Mouse (Mus musculus): ENCODE measurements around the gene Rwdd3. TPM values are rescaled to one million over a fixed set of nuclear protein-coding genes. Genes with fewer than 3 reads are reported as not detected.

The Rwdd3 gene
- 5.1 and 6.2 TPM in 2 replicates for polyA plus RNA-seq (2015; fragmentation: Nextera tagmentation; extraction: Ambion mirVana)

DNA sequence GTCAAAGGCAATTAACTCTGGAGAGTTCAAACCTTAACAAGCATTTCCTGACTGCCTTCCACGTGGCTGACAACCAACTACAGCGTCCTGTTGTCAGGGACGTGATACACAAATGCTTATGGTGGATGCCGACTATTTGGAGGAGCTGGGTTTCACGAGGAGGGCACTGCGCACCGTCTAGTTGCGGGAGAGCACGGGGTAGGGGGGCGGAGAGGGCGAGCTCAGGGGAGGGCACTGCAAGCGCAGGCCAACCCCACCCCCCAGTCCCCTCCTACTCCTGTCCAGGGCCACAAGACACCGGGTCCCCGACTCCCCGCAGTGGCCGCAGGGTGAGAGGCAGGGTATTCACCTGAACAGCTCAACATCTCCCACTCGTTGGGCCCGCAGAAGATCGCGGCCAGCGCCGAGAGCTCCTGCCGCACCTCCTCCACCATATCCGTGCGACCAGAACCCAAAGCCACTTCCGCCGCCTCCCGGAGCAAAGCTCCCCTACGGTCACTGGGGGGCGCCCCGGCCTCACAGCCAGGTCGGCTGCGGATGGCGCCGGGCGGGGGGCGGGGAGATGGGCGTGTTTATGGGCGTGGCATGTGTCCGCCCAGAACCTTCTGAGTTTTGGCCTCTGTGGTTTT lies at the start of gene Rwdd3:
Gene Rwdd3 (minus strand): TSS at position 453 of the 629 bp plus-strand sequence.
- no peaks in the 10 kb centered on the region for H3K9me3 ChIP-seq (ENCODE audit: low read length)
- peak; percentile 96 for ATAC-seq
- no peak for TF ChIP-seq EP300 (IDR thresholded peaks at IDR 0.05)
- TF ChIP-seq CTCF (IDR thresholded peaks at IDR 0.05), result peak; percentile 95
- H3K4me3 ChIP-seq (ENCODE audit: low read depth, low read length), result peak within 1 kb of the TSS; percentile 57
- WGBS, result 2% methylated on average over 40 of the region's 40 CpGs
- no peaks in the 10 kb centered on the region for H3K36me3 ChIP-seq (ENCODE audit: insufficient read depth, low read length)
- no peaks in the 10 kb centered on the region for H3K27me3 ChIP-seq (replicated peaks; ENCODE audit: insufficient read depth, low read length)
- H3K27ac ChIP-seq (ENCODE audit: low read length), result peak within 1 kb of the TSS; percentile 39; the same call in 1 of the 2 replicates
- H3K4me2 ChIP-seq (replicated peaks; ENCODE audit: low read depth, low read length), result peak within 1 kb of the TSS; percentile 86
- H3K9ac ChIP-seq (replicated peaks; ENCODE audit: low read depth), result peak within 1 kb of the TSS; percentile 27
- peak; percentile 91 for DNase-seq (ENCODE audit: low spot score)
- no peaks in the 10 kb centered on the region for H3K4me1 ChIP-seq (ENCODE audit: insufficient read depth, low read depth, low read length)

- 71% methylated on average over 6 of the region's 6 CpGs for WGBS
- Histone ChIP-seq H3K27me3 (replicated peaks; ENCODE audit: insufficient read depth, low read length) (no peaks in the 10 kb centered on the region), H3K36me3 (ENCODE audit: insufficient read depth, low read length) (no peaks in the 10 kb centered on the region), H3K9ac (replicated peaks; ENCODE audit: low read depth) (no peak overlapping the region), H3K27ac (ENCODE audit: low read length) (no peak overlapping the region), H3K4me2 (replicated peaks; ENCODE audit: low read depth, low read length) (no peak overlapping the region), H3K9me3 (ENCODE audit: low read length) (no peaks in the 10 kb centered on the region), H3K4me3 (ENCODE audit: low read depth, low read length) (no peak overlapping the region), H3K4me1 (ENCODE audit: insufficient read depth, low read depth, low read length) (no peaks in the 10 kb centered on the region)
- no peak for DNase-seq (ENCODE audit: low spot score)
- no peak for TF ChIP-seq EP300 (IDR thresholded peaks at IDR 0.05)
- TF ChIP-seq CTCF (IDR thresholded peaks at IDR 0.05), result no peak
- no peak for ATAC-seq
Observed at GRCm38 (mm10) chr3:121217011-121217410, 45.5 kb upstream of the Rwdd3 start.

GRCm38 (mm10) chr3:121213501-121213900 lies 42.0 kb upstream of the Rwdd3 start:
- no peak for DNase-seq (ENCODE audit: low spot score)
- WGBS, result 73% methylated on average over 3 of the region's 3 CpGs
- no peak for ATAC-seq

GRCm38 (mm10) chr3:121212156-121212555 lies 40.7 kb upstream of the Rwdd3 start:
- DNase-seq (ENCODE audit: low spot score) (no peak), ATAC-seq (no peak)
- no peaks in the 10 kb centered on the region for H3K36me3 ChIP-seq (ENCODE audit: insufficient read depth, low read length)
- peak; percentile 18; the same call in 1 of the 2 replicates for TF ChIP-seq CTCF (IDR thresholded peaks at IDR 0.05)
- TF ChIP-seq EP300 (IDR thresholded peaks at IDR 0.05), result no peak
- H3K4me1 ChIP-seq (ENCODE audit: insufficient read depth, low read depth, low read length), result no peaks in the 10 kb centered on the region
- H3K9me3 ChIP-seq (ENCODE audit: low read length), result no peaks in the 10 kb centered on the region
- no peak overlapping the region for H3K27ac ChIP-seq (ENCODE audit: low read length)
- H3K4me3 ChIP-seq (ENCODE audit: low read depth, low read length), result no peak overlapping the region
- WGBS, result 48% methylated on average over 1 of the region's 1 CpGs
- H3K27me3 ChIP-seq (replicated peaks; ENCODE audit: insufficient read depth, low read length), result no peaks in the 10 kb centered on the region
- no peak overlapping the region for H3K9ac ChIP-seq (replicated peaks; ENCODE audit: low read depth)
- no peak overlapping the region for H3K4me2 ChIP-seq (replicated peaks; ENCODE audit: low read depth, low read length)

More at GRCm38 (mm10) chr3:121213501-121213900, 42.0 kb upstream of the Rwdd3 start:
- TF ChIP-seq EP300 (IDR thresholded peaks at IDR 0.05) (no peak), CTCF (IDR thresholded peaks at IDR 0.05) (no peak)
- Histone ChIP-seq H3K9me3 (ENCODE audit: low read length) (no peaks in the 10 kb centered on the region), H3K9ac (replicated peaks; ENCODE audit: low read depth) (no peak overlapping the region), H3K27me3 (replicated peaks; ENCODE audit: insufficient read depth, low read length) (no peaks in the 10 kb centered on the region), H3K36me3 (ENCODE audit: insufficient read depth, low read length) (no peaks in the 10 kb centered on the region), H3K4me3 (ENCODE audit: low read depth, low read length) (no peak overlapping the region), H3K27ac (ENCODE audit: low read length) (no peak overlapping the region), H3K4me1 (ENCODE audit: insufficient read depth, low read depth, low read length) (no peaks in the 10 kb centered on the region), H3K4me2 (replicated peaks; ENCODE audit: low read depth, low read length) (no peak overlapping the region)

DNA sequence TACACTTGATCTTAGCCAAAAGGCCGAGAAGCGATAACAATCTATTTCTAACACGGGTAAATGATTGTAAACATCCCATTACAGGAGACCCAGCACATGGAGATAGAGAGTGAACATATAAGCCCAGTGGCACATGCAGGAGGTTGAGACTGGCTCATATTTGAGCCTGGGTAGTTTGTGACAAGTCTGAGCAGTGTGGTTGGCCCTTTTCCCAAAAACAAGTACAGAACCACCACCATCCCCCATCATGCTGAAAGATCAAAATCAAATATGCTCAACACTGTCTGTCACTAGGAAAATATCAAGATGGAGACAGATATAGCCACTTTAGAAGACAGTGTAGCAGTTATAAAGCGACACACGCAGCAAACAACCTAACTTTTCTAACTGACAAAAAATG lies 37.5 kb upstream of the Rwdd3 start:
- no peak overlapping the region for H3K9ac ChIP-seq (replicated peaks; ENCODE audit: low read depth)
- H3K4me2 ChIP-seq (replicated peaks; ENCODE audit: low read depth, low read length), result no peak overlapping the region
- H3K4me1 ChIP-seq (ENCODE audit: insufficient read depth, low read depth, low read length), result no peaks in the 10 kb centered on the region
- no peaks in the 10 kb centered on the region for H3K36me3 ChIP-seq (ENCODE audit: insufficient read depth, low read length)
- no peak for TF ChIP-seq EP300 (IDR thresholded peaks at IDR 0.05)
- no peak overlapping the region for H3K27ac ChIP-seq (ENCODE audit: low read length)
- H3K4me3 ChIP-seq (ENCODE audit: low read depth, low read length), result no peak overlapping the region
- H3K27me3 ChIP-seq (replicated peaks; ENCODE audit: insufficient read depth, low read length), result no peaks in the 10 kb centered on the region
- H3K9me3 ChIP-seq (ENCODE audit: low read length), result no peaks in the 10 kb centered on the region
- ATAC-seq, result no peak
- 84% methylated on average over 5 of the region's 5 CpGs for WGBS
- DNase-seq (ENCODE audit: low spot score), result no peak

GRCm38 (mm10) chr3:121206202-121206882 lies 34.8 kb upstream of the Rwdd3 start:
- Histone ChIP-seq H3K9me3 (ENCODE audit: low read length) (no peaks in the 10 kb centered on the region), H3K4me1 (ENCODE audit: insufficient read depth, low read depth, low read length) (no peaks in the 10 kb centered on the region), H3K36me3 (ENCODE audit: insufficient read depth, low read length) (no peaks in the 10 kb centered on the region), H3K27ac (ENCODE audit: low read length) (no peak overlapping the region), H3K4me2 (replicated peaks; ENCODE audit: low read depth, low read length) (no peak overlapping the region), H3K27me3 (replicated peaks; ENCODE audit: insufficient read depth, low read length) (no peaks in the 10 kb centered on the region), H3K9ac (replicated peaks; ENCODE audit: low read depth) (no peak overlapping the region), H3K4me3 (ENCODE audit: low read depth, low read length) (no peak overlapping the region)
- ATAC-seq (no peak), DNase-seq (ENCODE audit: low spot score) (no peak)
- TF ChIP-seq CTCF (IDR thresholded peaks at IDR 0.05) (no peak), EP300 (IDR thresholded peaks at IDR 0.05) (no peak)
- 90% methylated on average over 19 of the region's 19 CpGs for WGBS

Measured in lung, postnatal 0 days (tissue).